Mouse (Mus musculus) skeletal muscle tissue, adult 2 months (tissue): ENCODE measurements at regions not wholly inside any gene's neighbourhood (a gene's known extent, or its start where the extent isn't known, plus 50 kb on each side); places are given as distances from the start of the nearest gene placed in this dataset.

Experiments used
- DNase-seq: peaks from one replicate; pipeline ENCODE4 v3.0.0-alpha.2; 2012; ENCODE audit warnings: low read depth, low spot score

DNA sequence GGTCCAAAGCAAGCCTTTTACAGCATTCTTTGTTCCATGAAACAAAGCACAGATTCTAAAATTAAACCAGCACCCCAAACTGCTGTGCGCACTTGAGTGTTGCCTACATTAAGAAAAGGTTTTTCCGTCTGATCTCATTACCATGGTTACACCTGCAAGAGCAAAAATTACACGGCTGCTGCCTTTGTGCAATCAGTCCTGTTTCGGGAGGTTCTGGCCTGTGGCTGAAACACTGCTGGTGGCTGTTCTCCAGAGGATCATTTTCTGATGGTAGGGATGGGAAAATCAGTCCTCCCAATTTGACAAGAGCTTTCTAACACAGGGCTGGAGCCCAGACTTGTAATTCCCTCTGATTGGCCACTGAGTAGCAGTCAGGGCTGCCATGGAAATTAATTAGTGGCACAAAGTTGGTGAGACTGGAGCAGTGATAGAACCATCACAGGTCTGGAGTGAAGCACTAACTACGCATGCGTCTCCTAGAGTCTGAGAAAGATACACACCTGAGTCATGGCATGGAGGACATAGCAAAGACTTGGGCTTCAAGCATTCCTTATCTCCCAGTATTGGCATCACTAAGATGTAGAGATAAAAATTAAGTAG lies 114.8 kb upstream of the Fam49a start:
- no peak for DNase-seq

DNA sequence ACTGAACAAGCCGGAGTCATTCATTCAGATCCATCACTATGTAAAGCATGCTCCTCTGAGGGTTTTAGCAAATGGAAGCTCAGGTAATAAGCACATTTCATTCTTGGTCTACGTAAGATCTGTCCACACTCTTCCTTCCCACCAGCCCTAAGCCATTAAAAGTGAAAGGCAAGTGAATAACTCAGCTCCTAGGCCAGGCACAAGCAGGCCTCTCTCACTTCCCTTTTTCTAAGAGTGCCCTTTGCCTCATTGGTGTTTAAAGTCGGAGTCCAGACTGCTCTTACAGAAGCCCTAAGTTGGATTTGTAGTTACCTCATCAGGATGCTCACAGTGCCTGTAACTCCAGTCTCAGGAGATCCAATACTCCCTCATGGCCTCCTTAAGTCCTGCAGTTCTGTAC lies 114.1 kb upstream of the Fam49a start:
- no peak for DNase-seq

DNA sequence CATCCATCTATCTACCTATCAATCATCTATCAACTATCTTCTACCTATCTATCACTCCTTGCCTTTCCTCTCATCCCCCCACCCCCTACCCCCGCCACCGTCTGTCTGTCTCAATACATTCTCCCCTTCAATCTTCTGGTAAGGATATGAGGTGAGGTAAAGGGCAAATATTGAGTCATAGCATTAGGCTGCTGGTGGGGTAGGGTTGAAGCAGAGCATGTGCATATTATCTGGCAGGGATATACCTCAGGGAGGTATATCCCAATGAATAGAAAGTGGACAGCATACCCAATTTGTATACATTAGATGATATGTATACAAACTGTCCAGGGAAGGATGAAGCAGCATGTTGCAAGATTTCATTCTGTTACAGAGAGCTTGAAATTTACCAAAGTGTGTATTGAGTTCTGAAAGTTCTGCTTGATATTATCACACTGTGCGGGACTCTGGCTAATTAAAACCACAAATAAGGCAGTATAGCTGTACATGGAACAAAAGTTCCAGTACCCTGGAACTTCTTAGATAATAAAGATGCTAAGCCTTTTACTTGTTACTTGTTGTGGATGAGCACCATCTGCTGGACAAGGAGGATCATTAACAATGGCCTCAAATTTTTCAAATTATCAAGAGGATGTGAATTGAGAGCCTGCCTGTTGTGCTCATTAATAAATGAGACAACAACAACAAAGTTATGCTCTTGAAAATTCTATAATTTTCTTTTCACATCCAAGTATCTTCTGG lies 113.1 kb upstream of the Fam49a start:
- no peak for DNase-seq

DNA sequence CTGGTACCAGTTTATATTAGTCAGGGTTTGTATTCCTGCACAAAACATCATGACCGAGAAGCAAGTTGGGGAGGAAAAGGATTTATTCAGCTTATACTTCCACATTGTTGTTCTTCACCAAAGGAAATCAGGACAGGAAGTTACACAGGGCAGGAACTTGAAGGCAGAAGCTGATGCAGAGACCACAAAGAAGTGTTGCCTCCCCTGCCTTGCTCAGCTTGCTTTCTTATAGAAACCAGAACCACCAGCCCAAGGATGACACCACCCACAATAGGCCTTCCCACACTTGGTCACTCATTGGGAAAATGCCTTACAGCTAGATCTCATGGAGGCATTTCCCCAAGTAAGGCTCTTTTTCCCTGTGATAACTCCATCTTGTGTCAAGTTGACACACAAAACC lies 97.5 kb upstream of the Fam49a start:
- no peak for DNase-seq

DNA sequence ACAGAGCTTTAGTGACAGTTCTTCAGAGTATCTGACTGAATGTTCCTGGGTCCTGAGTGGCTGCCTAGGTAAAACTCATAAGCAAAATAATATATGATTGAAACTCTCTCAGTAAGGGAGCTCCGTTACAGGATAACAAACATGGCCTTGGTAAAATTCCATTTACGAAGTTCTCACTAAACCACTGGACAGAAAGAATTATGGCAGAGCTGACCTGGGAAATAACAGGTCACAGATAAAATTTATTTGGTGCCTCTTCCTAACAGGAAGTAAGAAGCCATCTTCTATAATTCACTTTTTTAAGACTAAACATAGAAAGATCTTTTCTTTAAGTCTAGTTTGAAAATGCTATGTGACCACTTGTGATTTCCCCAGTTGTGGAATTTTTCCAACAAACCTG lies 91.4 kb upstream of the Fam49a start:
- DNase-seq, result no peak

DNA sequence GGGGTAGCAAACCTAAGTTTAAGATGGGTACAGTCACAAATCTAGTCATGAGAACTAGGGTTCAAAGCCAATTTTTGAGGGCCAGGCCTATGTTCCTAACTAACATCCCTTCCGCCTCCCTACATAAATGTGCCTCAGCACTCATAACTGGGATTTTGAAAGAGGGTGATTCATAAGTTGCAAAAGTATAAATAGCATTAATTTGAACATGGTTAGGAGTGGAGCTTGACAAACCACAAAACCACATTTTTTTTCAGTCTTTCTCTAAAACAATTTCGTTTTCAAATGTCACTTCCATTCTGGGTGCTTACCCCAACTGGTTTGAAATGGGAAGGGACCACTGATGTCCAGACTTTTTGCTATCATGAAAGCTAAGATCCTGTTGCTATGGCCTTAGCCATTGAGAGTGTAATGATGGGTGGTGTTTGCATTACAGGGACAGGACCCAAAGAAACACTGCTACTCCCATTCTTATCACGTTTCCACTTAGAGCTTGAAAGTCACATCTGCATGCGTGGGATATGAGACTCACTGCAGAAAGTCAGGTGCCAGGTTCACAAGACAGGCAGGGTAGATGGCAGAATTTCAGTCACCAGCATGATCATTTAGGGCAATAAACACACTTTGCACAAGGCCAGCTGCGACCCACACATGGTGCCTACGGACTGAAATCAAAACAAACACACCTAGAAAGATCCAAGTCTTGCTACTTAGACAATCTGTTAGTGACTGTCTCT lies 89.7 kb upstream of the Fam49a start:
- DNase-seq, result no peak

GRCm38 (mm10) chr12:12176331-12177263 lies 85.3 kb upstream of the Fam49a start:
- peak; percentile 84 for DNase-seq

- no peak for DNase-seq
These were observed 84.5 kb upstream of the Fam49a start for GRCm38 (mm10) chr12:12177264-12178043.

DNA sequence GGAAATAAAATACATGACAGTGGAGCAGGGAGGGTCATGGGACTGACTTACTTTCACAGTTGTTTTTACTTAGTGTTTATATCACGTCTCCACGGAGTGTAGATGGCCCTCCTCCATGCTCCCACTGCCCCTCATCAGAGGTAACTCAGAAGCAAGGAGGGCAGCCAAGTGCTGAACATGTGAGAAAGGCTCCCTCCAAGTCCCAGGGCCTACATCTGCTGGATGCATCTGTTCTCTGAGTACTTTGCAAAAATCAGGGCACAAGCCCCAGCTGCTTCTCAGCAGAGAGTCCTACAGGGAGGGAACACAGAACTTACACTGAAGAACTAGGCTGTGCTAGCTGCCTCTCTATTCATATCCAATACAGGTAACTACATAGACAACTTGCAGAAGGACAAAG lies 83.5 kb upstream of the Fam49a start:
- DNase-seq, result peak; percentile 64

DNA sequence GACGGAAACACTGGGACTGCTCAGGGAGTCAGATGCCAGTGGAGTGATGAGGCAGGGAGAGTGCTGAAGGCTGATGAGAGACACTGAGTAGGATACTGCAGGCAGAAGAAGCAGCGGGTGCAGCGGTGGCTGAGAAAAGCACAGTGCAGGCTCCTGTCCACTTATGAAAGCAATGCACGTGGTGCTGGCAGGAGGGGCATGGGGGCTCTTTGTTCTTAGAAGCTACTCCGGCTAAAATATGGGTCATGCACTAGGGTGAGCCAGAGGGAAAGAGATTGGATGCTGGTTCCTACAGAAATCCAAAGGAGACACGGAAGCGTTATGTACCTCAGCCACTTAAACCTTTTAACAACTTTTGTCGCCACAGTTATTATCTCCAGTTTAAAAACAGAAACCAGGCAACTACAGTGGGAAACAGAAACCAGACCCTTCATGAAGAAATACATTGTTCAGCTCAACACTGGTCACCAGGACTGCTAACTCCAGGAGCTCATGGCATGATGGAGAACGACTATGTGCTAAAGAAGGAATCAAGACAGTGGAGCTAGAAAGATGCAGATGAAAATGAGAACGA lies 82.6 kb upstream of the Fam49a start:
- DNase-seq, result no peak

DNA sequence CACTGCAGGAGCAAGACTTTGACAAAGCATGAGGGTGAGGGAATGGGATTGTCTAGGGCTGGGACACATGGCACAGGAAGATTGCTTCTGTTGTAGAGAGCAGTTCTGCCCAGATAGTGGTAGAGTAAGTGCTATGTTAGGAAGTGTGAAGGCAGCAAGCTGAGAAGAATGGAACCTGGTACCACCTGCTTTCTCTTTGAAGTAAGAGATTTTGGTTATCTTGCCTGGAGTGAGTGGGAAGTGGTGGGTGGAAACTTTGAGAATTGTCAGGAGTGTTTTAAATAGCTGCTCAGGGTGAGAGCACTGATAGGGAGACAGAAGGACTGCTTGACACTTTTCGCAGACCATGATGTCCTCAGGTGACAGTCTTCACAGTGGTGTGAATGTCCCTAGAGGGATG lies 81.0 kb upstream of the Fam49a start:
- no peak for DNase-seq

DNA sequence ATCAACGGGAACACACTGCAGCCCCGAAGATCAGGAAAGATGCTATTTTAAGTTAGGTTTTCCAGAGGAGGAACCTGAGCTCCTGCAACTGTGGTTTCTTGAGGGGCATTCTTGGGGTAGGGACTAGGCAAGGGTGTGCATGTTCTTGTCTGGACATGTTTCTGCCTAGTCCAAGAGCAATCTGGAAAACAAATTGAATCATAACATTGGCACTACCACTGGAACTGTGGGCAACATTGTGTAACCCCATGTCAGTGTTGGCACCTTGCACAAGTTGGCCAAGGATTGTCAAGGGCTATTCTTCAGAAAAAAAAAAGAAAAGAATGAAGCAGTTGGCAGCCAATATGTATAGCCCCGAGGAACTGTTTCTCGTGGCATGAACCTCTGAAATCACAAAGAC lies 80.3 kb upstream of the Fam49a start:
- no peak for DNase-seq

GRCm38 (mm10) chr12:12186353-12186752 lies 75.6 kb upstream of the Fam49a start:
- no peak for DNase-seq

- no peak for DNase-seq
These were observed 66.9 kb upstream of the Fam49a start for GRCm38 (mm10) chr12:12195066-12195465.

- DNase-seq, result no peak
These were observed 65.3 kb upstream of the Fam49a start for GRCm38 (mm10) chr12:12196627-12197026.

GRCm38 (mm10) chr12:12208216-12208615 lies 53.7 kb upstream of the Fam49a start:
- DNase-seq, result no peak
